Mouse (Mus musculus): ENCODE data around the gene Wfdc15a.
A peak's percentile ranks its signal among the peaks of the same experiment; 100 is the strongest.
"Not testable (repeated sequence)": the region's sequence is repeated elsewhere in the genome, so short reads cannot be mapped to it uniquely, and the experiment has no call there.

The Wfdc15a gene

DNA sequence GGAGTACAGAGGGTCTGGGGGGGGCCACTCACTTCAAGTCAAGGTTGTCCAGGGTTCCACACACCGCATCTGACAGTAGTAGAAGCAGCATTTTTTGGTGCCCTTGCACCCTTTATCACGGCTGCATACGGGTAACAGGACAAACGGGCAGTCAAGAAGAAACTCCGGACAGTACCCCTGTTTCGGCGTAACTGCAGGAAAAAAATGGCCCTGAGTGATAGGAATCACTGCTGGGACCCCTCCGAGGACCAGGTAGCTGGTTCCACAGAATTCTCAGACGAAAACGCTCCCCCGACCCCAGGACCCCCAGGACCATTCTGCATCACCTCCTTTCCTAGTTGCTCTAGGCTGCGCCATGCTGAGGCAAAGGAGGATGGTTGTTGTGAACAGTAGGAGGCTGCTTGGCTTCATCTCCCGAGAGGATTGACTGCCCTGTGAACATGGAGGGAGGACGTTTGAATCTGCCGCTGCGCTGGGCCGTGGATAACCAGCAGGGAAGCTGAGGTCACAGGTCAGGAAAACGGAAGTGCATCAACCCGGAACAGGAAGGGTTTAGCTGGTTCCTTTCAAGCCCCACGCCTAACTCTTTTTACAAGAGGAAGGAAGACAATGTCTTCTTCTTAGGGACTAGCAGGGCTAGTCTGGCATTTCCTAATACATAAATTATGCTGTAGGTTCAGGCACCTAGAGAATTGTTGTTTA is at the start of gene Wfdc15a:
Gene Wfdc15a (minus strand): TSS at position 505 of the 702 bp plus-strand sequence.
- DNase-seq (ENCODE audit: extremely low read depth, low read depth) = no peak

DNA sequence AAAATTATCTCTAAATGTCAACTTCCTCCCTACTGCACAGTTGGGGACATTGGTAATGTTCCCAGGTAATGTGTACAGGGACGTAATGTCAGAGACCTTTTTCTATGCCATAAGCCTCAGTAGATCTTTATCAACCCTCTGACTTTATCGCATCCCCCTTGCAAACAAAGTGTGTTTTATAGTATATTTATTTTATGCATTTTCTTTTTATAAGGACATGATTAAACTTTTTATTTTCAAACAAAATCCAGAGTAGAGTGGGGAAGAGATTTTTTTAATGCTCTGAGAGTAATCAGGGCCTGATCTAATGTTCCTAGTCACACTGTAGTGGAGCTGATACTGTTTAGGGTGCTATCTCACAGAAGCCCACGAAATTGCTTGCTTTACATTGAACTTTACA is 38.4 kb upstream of the Wfdc15a start, which contains the start of gene Svs2:
Gene Svs2 (minus strand): TSS at position 101 of the 400 bp plus-strand sequence.
- no peak for DNase-seq (ENCODE audit: extremely low read depth, low read depth)

DNA sequence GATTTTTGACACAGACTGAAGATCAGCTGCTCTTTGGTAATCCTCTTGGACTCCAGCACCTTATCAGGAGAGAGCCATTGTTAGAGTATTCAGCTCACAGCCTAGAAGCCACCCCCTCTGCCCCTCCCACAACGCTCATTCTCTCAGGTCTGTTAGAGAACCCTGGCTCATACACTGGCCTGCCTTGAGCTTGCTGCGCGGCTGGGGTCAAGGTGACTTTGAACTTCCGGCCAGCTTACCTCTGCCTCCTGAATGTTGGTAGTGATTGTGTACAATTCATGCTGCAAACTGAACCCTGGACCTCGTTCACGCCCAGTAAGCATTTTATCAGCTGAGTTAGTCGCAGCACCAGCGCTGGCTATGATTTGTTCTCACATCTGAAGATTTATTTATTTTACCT is 32.7 kb upstream of the Wfdc15a start:
- DNase-seq (ENCODE audit: extremely low read depth, low read depth) = no peak

DNA sequence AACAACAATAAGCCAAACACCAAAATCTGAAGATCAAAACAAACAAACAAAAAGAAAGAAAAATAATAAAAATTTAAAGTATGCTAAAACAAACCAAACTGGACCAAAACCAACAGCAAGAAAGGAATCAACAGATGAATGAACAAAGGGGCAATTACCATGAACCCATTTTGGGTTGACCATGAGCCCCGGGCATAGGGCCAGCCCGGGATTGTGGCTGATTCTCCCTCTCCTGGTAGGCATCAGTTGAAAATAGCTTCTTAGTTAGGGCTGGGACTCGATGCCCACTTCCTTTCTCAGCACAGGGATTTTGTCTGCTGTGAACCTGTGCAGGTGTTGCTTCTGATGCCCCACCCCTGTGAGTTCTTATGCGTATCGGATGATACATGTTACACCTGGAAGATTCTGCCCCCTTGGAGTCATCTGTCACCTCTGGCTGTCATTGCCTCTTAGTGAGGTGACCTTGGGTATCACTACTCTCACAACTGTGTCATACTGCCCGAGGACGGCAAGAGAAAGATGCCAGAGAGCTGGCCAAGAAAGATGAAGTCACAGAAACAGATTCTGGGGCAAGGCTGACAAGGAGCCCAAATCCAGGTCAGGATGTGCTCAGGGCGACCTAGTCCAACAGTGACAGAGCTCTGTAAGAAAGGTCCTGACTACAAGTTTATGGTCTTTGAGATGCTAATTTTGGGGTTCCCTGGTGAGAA is 28.6 kb upstream of the Wfdc15a start:
- no peak for DNase-seq (ENCODE audit: extremely low read depth, low read depth)

DNA sequence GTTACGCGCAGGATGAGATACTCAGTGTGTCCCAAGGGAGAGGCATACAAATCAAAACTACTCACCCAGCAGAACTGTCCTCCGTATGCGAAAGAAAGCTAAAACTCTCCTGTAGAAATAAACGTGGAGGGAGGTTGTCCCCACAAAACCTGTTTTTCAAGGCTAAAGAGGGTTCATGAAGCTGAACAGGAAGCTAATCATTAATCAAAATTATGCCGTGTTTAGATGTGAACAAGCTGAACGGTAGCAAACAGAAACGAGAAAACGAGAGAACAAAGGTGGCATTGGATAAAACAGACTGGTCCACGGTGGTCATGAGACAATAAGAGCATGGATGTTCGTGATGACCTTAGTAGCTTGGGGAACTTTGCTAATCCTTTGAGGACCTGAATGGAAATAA is 21.6 kb upstream of the Wfdc15a start, which contains the start of gene Wfdc15b:
Gene Wfdc15b (minus strand): TSS at position 139 of the 400 bp plus-strand sequence.
- no peak for DNase-seq (ENCODE audit: extremely low read depth, low read depth)

DNA sequence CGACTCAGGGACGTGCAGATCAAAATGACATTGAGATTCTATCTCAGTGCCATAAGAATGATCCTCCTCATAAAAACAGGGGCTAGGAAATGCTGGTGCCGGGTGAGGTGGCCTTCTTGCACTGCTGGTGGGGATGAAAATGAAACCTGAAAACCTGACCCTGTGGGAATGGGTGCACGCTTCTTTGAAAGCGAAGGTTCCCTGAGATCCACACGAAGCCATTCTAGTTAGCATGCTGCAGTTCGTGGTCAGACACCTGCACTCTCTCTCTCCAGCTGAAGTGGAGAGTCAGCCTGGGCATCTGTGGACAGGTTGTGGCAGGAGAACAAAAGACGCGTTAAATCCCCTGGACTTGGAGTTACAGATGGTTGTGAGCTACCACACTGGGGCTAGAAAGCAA is 19.4 kb upstream of the Wfdc15a start:
- no peak for DNase-seq (ENCODE audit: extremely low read depth, low read depth)

DNA sequence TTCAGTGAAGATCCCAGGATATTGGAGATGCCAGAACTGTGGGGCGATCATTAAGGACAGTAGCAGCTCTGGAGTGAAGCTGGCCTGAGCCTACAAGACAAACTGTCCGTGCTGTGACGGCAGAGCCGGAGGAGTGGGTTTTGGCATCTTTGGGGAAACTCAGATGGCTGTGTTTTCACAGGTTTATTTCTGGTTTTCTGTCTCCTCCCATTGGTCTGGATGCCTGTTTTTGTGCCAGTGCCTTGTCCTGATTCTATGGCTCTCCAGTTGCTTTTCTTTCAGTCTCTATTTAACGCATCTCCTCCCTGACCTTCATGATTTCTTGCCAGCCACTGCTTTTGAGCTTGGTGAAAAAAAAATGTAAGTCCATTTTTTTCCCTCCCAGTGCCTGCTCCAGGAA is 12.8 kb upstream of the Wfdc15a start:
- no peak for DNase-seq (ENCODE audit: extremely low read depth, low read depth)

DNA sequence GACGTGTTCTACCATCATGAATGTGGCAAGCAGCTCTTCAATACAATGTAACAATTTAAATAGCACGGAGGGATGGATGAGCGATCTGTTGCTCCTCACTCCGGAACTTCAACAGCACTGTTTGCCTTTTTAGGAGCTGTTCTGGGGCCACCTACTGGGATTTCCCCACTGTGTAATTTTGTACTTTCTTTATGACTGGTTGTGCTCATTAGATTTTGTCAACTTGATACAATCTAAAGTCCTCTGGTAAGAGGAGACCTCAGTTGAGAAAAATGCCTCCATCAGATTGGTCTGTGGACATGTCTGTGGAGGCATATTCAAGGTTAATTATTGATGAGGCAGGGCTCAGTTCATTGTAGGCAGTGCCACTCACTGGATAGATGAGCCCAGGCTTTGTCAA is 11.0 kb upstream of the Wfdc15a start:
- no peak for DNase-seq (ENCODE audit: extremely low read depth, low read depth)

DNA sequence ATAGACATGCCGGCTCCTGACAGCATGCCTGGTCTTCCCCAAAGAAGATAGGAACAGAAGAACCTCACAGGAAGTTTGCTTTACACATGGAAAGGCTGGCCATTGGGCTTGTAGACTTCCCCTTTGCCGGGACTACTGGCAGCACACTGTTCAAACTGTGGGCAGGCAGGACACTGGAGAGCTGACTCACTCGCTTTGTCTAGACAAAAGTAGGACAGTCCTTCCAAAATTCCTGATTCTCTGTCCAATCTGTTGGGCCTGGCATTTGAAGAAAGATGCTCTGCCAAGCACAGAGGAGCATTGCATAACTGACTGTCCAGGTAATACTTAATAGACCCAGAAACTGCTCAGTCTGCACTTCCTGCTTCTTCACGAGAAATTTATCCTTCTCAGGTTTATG is 6.7 kb upstream of the Wfdc15a start:
- no peak for DNase-seq (ENCODE audit: extremely low read depth, low read depth)

DNA sequence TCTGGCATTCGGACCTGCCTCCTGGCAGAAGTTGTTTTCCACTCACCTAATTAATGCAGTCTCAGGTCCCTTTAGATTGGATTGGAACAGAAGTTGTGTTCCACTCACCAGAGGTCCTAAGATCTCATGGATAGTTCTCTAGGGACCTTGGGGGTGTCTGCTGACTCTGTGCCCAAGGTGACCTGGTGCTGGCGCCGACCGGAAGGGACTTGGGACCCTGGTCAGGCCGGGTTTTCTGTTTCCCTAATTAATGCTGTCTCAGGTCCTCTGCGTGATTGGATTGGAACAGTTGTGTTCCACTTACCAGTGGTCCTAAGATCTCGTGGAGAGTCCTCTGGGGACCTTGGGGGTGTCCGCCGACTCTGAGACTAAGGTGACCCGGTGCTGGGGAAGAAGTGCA is 6.1 kb upstream of the Wfdc15a start:
- not testable (repeated sequence) for DNase-seq (ENCODE audit: extremely low read depth, low read depth)

DNA sequence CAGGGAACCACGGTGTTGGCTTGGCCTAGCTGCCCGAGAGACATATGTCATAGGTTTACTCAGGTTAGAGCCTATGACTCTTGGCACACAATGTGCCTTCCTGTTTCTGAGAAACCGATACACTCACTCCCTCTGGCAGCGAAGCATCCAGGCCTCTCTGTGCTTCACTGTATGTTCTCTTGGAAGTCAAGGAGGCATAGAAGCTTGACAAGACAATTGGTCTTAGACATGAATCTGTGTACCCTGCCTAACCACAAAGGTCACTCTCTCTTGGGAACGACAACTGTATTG is 3.3 kb downstream of the Wfdc15a start:
- no peak for DNase-seq (ENCODE audit: extremely low read depth, low read depth)

DNA sequence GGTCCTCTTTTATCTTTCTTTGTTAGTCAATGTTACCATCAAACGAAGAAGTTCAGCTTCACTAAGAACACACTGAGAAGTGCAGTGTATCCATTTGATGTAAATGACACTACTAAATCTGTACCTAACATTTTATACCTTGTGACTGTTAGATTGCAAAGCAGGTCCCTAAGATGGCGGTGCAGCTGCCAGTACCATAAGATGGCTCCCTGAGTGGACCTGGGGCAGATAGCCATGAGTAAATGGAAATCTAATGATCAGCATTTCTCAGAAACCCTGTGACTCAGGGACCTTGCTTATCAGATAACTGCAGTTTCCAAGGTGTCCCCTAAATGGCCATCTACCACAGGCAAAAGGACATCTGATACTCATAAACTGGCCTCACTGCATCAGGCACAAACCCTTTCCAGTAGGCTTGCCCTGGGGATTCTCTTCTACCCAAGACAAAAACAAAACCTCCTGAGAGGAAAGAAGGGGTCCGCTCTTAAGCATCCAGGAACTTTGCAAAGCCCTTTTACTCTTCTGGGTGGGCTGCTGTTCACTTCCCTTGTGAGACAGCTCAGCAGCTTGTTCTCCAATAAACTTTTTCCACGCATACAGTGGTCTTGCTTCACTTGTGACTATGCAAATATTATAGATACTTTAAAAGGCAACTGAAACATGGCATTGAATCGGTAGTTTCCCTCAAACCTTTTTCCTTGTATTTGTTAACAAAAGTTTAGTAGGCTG is 3.8 kb downstream of the Wfdc15a start:
- DNase-seq (ENCODE audit: extremely low read depth, low read depth) = no peak

DNA sequence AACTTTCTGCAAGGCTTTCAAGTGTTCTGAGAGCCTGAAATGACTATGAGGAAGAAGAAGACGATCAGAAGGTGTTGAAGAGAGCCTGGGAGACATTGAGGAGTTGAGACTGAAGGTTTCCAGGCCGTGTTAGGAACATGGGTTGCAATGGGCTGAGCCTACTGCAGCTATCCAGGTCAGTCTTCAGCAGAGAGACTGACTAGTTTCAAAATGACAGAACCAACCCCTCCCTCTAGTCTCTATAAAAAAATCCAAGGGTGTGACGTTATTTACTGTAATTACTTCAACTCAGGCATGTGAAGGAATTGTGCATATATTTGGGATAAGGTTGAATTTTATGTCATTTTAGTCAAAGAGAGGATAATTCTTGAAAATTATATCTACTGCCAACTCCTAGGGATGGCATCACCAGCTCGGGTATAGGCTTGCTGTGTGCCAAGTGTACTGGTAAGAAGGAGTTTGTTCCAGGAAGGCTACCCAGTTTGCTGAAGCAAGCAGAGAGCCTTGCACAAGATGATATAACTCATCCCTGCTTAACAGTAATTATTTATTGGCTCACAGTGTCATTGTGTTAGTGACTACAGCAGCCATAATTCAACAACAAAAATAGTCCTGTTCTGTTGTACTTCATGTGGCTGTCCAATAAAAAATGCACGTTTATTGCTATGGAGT is 4.8 kb downstream of the Wfdc15a start:
- no peak for DNase-seq (ENCODE audit: extremely low read depth, low read depth)

DNA sequence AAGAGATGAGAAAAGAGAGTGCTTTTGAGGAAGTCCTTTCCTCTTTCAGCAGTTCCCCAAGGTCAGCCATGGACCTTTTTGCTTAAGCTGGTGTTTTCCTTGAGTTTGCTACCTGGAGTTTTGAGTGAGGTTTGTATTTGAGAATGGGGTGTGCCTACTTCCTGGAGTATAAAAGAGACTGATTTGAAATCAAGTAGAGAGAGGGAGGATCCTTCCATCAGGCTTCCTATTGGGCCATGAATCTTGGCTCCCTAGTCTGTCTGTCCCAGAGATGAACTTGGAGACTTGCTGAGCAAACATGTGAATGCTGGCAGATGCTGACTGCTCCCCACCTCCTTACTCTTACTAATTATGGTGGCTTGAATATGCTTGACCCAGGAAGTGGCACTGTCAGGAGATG is 7.7 kb downstream of the Wfdc15a start:
- DNase-seq (ENCODE audit: extremely low read depth, low read depth) = no peak

DNA sequence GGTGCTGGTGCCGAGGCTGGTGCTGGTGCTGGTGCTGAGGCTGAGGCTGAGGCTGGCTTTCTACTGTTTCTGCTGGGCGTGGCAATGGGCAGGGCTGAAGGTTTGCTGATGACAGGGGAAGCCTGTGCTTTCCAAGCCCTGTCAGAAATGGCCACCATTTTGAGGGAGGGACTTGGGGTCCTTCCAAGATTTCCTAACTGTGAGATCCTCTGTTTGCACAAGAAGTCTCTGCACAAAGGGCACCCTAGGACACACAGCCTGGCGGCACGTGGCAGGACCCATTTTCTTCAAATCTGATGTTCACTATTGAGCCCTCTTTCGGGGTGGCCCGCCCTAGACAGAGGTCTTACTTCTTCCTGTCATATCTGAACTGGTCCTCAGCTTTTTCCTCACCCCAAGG is 9.4 kb downstream of the Wfdc15a start, which contains the start of gene Wfdc12:
Gene Wfdc12 (minus strand): TSS at position 33 of the 400 bp plus-strand sequence.
- DNase-seq (ENCODE audit: extremely low read depth, low read depth) = no peak

DNA sequence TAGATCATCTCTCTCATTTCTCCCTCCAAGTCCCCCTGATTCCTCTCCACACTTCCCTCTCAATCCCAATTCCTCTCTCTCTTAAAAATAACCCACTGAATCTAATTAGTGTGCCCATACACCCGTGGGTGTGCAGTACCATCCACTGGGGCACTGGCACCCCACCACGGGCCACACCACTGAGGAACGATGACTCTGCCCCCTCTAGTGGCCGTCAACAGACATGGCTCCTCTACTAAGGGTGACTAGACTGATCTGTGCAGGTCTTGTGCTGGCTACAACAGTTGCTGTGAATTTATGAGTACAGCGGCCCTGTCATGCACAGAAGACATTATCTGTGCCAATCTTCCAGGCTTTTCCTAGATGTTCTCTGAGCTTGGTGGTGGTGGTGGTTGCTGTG is 11.2 kb downstream of the Wfdc15a start:
- DNase-seq (ENCODE audit: extremely low read depth, low read depth) = peak; percentile 14

DNA sequence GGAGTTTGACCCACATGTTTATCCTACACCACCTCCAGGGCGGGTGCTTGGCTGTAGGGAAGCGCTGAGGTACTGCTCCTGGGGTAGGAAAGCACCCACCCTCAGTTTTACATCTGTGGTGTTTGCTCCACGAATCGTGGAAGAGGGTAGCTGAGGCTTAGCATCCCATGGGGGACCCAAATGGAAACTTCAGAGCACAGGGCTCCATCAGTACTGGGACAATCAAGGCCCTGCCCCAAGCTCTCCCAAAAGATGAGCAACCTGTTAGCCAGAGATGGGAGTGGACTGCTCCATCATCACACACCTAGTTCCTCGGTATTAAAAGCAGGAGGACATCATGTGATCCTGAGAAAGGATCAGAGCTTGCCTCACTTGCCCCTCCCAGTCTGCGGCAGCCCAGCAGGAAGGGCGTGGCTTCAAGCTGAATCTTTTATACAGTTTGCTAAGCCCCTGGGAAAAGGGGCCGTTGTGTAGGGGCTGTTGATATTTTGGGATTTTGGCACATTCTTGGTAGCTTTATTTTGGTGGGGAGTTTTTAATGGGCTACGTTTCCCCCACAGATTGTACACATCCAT is 15.7 kb downstream of the Wfdc15a start:
- peak; percentile 37 for DNase-seq (ENCODE audit: extremely low read depth, low read depth)

DNA sequence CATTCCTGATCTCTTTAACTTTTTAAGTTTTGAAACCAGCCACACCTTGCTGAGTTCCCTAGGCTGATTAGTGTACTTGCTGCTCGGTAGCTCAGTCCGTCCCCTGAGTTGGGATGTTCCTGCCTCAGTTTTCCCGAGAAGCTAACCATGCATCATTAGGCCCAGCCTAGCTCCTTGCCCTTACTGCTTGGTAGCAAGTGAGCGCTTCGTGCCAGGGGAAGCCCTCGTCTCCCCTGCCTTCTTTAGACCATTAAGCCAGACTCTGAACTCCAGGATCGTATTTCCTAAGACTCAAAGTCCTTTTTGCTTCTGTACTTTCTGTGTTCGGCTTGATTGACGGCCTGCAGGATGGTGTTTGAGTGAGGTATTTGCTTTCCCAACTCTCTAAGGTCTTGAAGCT is 16.6 kb downstream of the Wfdc15a start:
- no peak for DNase-seq (ENCODE audit: extremely low read depth, low read depth)

DNA sequence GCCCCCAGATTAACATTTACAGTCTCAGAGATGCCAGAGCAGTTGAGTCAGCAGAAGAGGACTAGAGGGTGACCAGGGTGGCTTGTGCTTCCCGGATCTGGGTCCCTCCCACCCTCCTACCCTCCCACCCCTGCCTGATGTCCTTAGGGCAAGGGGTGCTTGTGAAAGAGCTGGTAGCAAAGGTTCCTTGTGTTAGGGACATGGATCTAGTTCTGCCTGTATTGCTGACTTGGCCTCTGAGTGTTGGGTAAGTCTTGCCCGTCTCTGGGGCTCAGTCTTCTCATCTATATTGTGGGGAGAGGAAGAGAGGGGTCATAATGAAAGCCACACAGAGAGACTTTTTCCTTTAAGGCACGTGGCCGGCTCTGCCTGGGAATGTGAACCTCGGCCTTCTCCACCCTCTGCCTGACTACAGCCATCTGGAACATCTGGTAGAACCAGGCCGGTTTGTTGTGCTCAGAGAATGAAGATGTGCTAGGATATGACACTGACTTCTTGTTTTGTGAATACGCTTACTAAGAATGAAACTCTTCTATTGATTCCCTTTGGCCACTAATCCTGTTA is 17.2 kb downstream of the Wfdc15a start, which contains the start of gene Wfdc5:
Gene Wfdc5 (minus strand): TSS at position 51 of the 564 bp plus-strand sequence.
- no peak for DNase-seq (ENCODE audit: extremely low read depth, low read depth)

DNA sequence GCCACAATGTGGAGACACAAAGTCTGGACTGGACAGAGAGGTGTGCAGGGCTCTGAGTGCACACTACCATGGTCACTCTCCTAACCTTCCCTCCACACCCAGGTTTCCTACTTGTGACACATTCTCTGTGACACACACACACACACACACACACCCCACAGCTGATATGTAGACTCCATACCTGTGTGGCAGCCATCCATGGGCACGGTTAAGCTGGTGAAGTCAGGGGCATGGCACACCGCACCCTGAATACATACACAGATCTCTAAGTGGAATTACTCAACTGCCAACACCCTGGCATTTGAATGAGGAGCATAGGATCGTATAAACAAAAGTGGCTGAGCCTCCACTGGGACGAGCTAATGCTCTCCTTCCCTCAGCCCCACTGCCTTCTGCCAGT is 19.2 kb downstream of the Wfdc15a start:
- DNase-seq (ENCODE audit: extremely low read depth, low read depth) = no peak

DNA sequence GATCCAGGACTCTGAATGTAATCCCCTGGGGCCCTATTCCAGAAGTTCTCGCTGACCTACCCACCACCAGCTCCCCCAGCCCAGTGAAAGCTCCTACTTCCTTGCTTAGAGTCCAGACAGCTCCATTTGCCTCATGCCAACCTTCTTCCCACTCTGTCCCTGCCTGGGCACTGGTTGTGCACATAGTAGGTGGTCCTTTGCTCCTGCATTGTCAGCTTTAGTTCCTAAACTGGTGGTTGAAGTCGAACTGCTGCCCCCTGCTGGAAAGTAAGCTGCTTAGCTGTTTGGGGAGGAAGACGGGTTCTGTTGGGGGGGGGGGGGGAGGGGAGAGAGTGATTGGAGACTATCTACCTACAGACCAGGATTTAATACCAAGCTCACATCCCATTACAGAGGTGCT is 19.8 kb downstream of the Wfdc15a start:
- DNase-seq (ENCODE audit: extremely low read depth, low read depth) = peak; percentile 12

Measured in MEL-GATA-1-ER (cell line).